Mouse (Mus musculus) liver, embryonic 14.5 days (tissue): Measurements from ENCODE around the gene Ggt6. TPM values are rescaled to one million over a fixed set of nuclear protein-coding genes. Genes with fewer than 3 reads are reported as not detected.
A peak's percentile ranks its signal among the peaks of the same experiment; 100 is the strongest.

Experiments
- ATAC-seq: fragments of 200-750 bp; cut with Nextera tagmentation; 2 replicates; pipeline ENCODE4 v1.8.0; 2017; ENCODE audit warnings: moderate number of reproducible peaks, mild to moderate bottlenecking, moderate library complexity; ENCODE audit not compliant: insufficient read depth
- DNase-seq, 3 experiments: peaks; one replicate each; pipeline ENCODE4 v3.0.0-alpha.2; 2012 to 2013; ENCODE audit warnings: low read depth in 3 of 3, low spot score in 3 of 3
- H3K27ac ChIP-seq: fragments of 300-500 bp; sonication (generic); 2 replicates; pipeline ENCODE4 v1.5.1; 2014; ENCODE audit warnings: moderate library complexity, mild to moderate bottlenecking, control low read depth, inconsistent platforms
- H3K27me3 ChIP-seq: fragments of 300-500 bp; sonication (generic); 2 replicates; pipeline ENCODE4 v1.6.1; 2014; ENCODE audit warnings: mild to moderate bottlenecking, low read length, moderate library complexity; ENCODE audit not compliant: control insufficient read depth, insufficient read depth
- H3K36me3 ChIP-seq: fragments of 300-500 bp; sonication (generic); replicated peaks from 2 replicates; pipeline ENCODE4 v1.6.1; 2014; ENCODE audit warnings: low read depth; ENCODE audit not compliant: control insufficient read depth, insufficient read depth
- H3K4me1 ChIP-seq, 2 experiments: fragments of 200-500 bp in 1 of 2; fragments of 300-500 bp in 1 of 2; sonication (generic) in 1 of 2; replicated peaks; 2 replicates each; pipeline ENCODE4 v1.6.1; 2012 to 2014; ENCODE audit warnings: antibody characterized with exemption in 1 of 2, inconsistent platforms in 1 of 2, low read length in 1 of 2; ENCODE audit not compliant: control insufficient read depth in 2 of 2, insufficient read depth in 2 of 2
- H3K4me2 ChIP-seq: fragments of 300-500 bp; sonication (generic); 2 replicates; pipeline ENCODE4 v1.6.1; 2014; ENCODE audit warnings: low read depth, mild to moderate bottlenecking, control low read depth, moderate library complexity
- H3K4me3 ChIP-seq, 2 experiments: fragments of 200-500 bp in 1 of 2; fragments of 300-500 bp in 1 of 2; sonication (generic) in 1 of 2; 2 replicates each; pipeline ENCODE4 v1.5.1; 2012 to 2014; ENCODE audit warnings: low read depth in 2 of 2, low read length in 2 of 2, mild to moderate bottlenecking in 2 of 2, control low read depth in 1 of 2, inconsistent platforms in 1 of 2, moderate library complexity in 1 of 2; ENCODE audit not compliant: insufficient read depth in 1 of 2
- H3K9ac ChIP-seq: fragments of 300-500 bp; sonication (generic); replicated peaks from 2 replicates; pipeline ENCODE4 v1.6.1; 2014; ENCODE audit warnings: mild to moderate bottlenecking, control low read depth, moderate library complexity
- H3K9me3 ChIP-seq: fragments of 300-500 bp; sonication (generic); 2 replicates; pipeline ENCODE4 v1.6.1; 2016; ENCODE audit warnings: low read length, mixed read lengths; ENCODE audit not compliant: control insufficient read depth
- CTCF ChIP-seq: IDR thresholded peaks from 2 replicates; pipeline ENCODE4 v1.5.1; 2016; ENCODE audit warnings: antibody characterized with exemption, low read depth, control low read depth
- EP300 ChIP-seq: IDR thresholded peaks from 2 replicates; pipeline ENCODE4 v1.6.1; 2016; ENCODE audit warnings: antibody characterized with exemption, low read depth
- WGBS: fragments of 180-500 bp; shearing (Covaris S2); extraction: QIAGEN DNeasy Blood & Tissue Kit; methylation state at CpG from one replicate; pipeline ENCODE4 v1.1.7; 2014; ENCODE audit not compliant: insufficient replicate concordance; 5-methylcytosine and 5-hydroxymethylcytosine counted together
- polyA plus RNA-seq, 2 experiments: library from polyadenylated mRNA; depleted of rRNA in 1 of 2; stranded (reverse) in 1 of 2; unstranded in 1 of 2; fragments of >200 nt; fragmentation: Nextera tagmentation in 1 of 2; extraction: Ambion mirVana in 1 of 2; gene quantifications; 2 replicates each; pipeline versions ENCODE4 v1.2.1 to v1.2.3; 2012 to 2014

Gene Ggt6
- 0.10 and 0.18 TPM in 2 replicates for polyA plus RNA-seq (2012; rRNA removed)
- polyA plus RNA-seq (2014; fragmentation: Nextera tagmentation; extraction: Ambion mirVana) = 0.25 and 0.38 TPM in 2 replicates

- H3K4me2 ChIP-seq = no peak within 1 kb of the TSS
- H3K27me3 ChIP-seq = no peaks in the 10 kb centered on the region
- no peak for TF ChIP-seq EP300
- TF ChIP-seq CTCF = 0 out of 2 replicates have a peak, but pooled peaks have one; percentile 6
- no peak for DNase-seq
- H3K4me3 ChIP-seq = no peak within 1 kb of the TSS
- WGBS = 52% methylated on average over 11 of the region's 11 CpGs
- no peaks in the 10 kb centered on the region for H3K9me3 ChIP-seq
- no peaks in the 10 kb centered on the region for H3K36me3 ChIP-seq
- H3K4me1 ChIP-seq = no peaks in the 10 kb centered on the region
- H3K27ac ChIP-seq = no peak within 1 kb of the TSS
- no peak within 1 kb of the TSS for H3K9ac ChIP-seq
- no peak for ATAC-seq
These were observed at the start of gene Ggt6 for GRCm38 (mm10) chr11:72434963-72435693. TSS of gene Ggt6 (plus strand) at chr11:72435526.

- Histone ChIP-seq H3K27ac (no peak overlapping the region), H3K4me1 (no peaks in the 10 kb centered on the region), H3K4me2 (no peak overlapping the region), H3K27me3 (no peaks in the 10 kb centered on the region), H3K4me3 (no peak overlapping the region), H3K9me3 (no peaks in the 10 kb centered on the region), H3K9ac (no peak overlapping the region), H3K36me3 (no peaks in the 10 kb centered on the region)
- DNase-seq (no peak), ATAC-seq (no peak)
- TF ChIP-seq EP300 (no peak), CTCF (no peak)
- WGBS = 79% methylated on average over 6 of the region's 6 CpGs
These were observed 47.2 kb upstream of the Ggt6 start for GRCm38 (mm10) chr11:72388113-72388529.

GRCm38 (mm10) chr11:72389407-72390142 is 45.8 kb upstream of the Ggt6 start:
- Histone ChIP-seq H3K4me3 (no peak overlapping the region), H3K9me3 (no peaks in the 10 kb centered on the region), H3K27me3 (no peaks in the 10 kb centered on the region), H3K4me2 (no peak overlapping the region), H3K9ac (no peak overlapping the region), H3K36me3 (no peaks in the 10 kb centered on the region), H3K4me1 (no peaks in the 10 kb centered on the region), H3K27ac (no peak overlapping the region)
- ATAC-seq = no peak
- 68% methylated on average over 7 of the region's 7 CpGs for WGBS
- TF ChIP-seq CTCF (no peak), EP300 (no peak)
- DNase-seq = no peak

GRCm38 (mm10) chr11:72391181-72391580 is 44.1 kb upstream of the Ggt6 start:
- WGBS = 74% methylated on average over 13 of the region's 13 CpGs
- no peak overlapping the region for H3K9ac ChIP-seq
- no peak for ATAC-seq
- H3K4me1 ChIP-seq = 0 out of 4 replicates have a peak, but pooled peaks cover 0 to 2% of the 10 kb centered on the region in 2 experiments
- DNase-seq = no peak
- no peak overlapping the region for H3K27ac ChIP-seq
- no peaks in the 10 kb centered on the region for H3K9me3 ChIP-seq
- H3K4me2 ChIP-seq = no peak overlapping the region
- TF ChIP-seq CTCF (no peak), EP300 (no peak)
- no peaks in the 10 kb centered on the region for H3K36me3 ChIP-seq
- no peaks in the 10 kb centered on the region for H3K27me3 ChIP-seq
- H3K4me3 ChIP-seq = no peak overlapping the region

GRCm38 (mm10) chr11:72393243-72393642 is 42.1 kb upstream of the Ggt6 start:
- Histone ChIP-seq H3K4me2 (no peak overlapping the region), H3K9ac (no peak overlapping the region), H3K27ac (no peak overlapping the region), H3K27me3 (no peaks in the 10 kb centered on the region), H3K4me3 (no peak overlapping the region), H3K36me3 (no peaks in the 10 kb centered on the region), H3K4me1 (0 out of 4 replicates have a peak, but pooled peaks cover 0 to 2% of the 10 kb centered on the region in 2 experiments), H3K9me3 (no peaks in the 10 kb centered on the region)
- DNase-seq = no peak
- WGBS = 45% methylated on average over 3 of the region's 3 CpGs
- TF ChIP-seq EP300 (no peak), CTCF (no peak)
- no peak for ATAC-seq
